Mouse (Mus musculus) embryonic facial prominence, embryonic 12.5 days (tissue): ENCODE results near the gene Paxip1. TPM values are rescaled to one million over a fixed set of nuclear protein-coding genes. Genes with fewer than 3 reads are reported as not detected.

Experiments
- ATAC-seq: fragments of 200-750 bp; cut with Nextera tagmentation; 2 replicates; pipeline ENCODE4 v1.8.0; 2017; ENCODE audit not compliant: insufficient number of reproducible peaks, insufficient read depth, low FRiP score, low TSS enrichment
- H3K27ac ChIP-seq: fragments of 300-500 bp; sonication (generic); 2 replicates; pipeline ENCODE4 v1.5.1; 2016; ENCODE audit warnings: mild to moderate bottlenecking
- H3K27me3 ChIP-seq: fragments of 300-500 bp; sonication (generic); 2 replicates; pipeline ENCODE4 v1.6.1; 2016; ENCODE audit warnings: mild to moderate bottlenecking, moderate library complexity
- H3K36me3 ChIP-seq: fragments of 300-500 bp; sonication (generic); 2 replicates; pipeline ENCODE4 v1.6.1; 2016; ENCODE audit warnings: mild to moderate bottlenecking
- H3K4me1 ChIP-seq: fragments of 300-500 bp; sonication (generic); 2 replicates; pipeline ENCODE4 v1.6.1; 2016
- H3K4me2 ChIP-seq: fragments of 300-500 bp; sonication (generic); replicated peaks from 2 replicates; pipeline ENCODE4 v1.6.1; 2016; ENCODE audit warnings: mild to moderate bottlenecking, moderate library complexity
- H3K4me3 ChIP-seq: fragments of 300-500 bp; sonication (generic); 2 replicates; pipeline ENCODE4 v1.5.1; 2016; ENCODE audit warnings: mild to moderate bottlenecking
- H3K9ac ChIP-seq: fragments of 300-500 bp; sonication (generic); 2 replicates; pipeline ENCODE4 v1.6.1; 2016; ENCODE audit warnings: mild to moderate bottlenecking, moderate library complexity
- H3K9me3 ChIP-seq: fragments of 300-500 bp; sonication (generic); 2 replicates; pipeline ENCODE4 v1.6.1; 2016; ENCODE audit warnings: mild to moderate bottlenecking, moderate library complexity
- WGBS: fragments of 180-500 bp; shearing (Covaris S2); methylation state at CpG from one replicate; pipeline ENCODE4 v1.1.7; 2016; 5-methylcytosine and 5-hydroxymethylcytosine counted together
- polyA plus RNA-seq: library from polyadenylated mRNA; unstranded; fragments of >200 nt; fragmentation: Nextera tagmentation; extraction: Ambion mirVana; gene quantifications from 2 replicates; pipeline ENCODE4 v1.2.1, GENCODE M21; 2016

Paxip1 gene
- polyA plus RNA-seq, 1 experiment from 2014 or later, result 41.2 TPM

GRCm38 (mm10) chr5:27719311-27719710 lies 72.2 kb downstream of the Paxip1 start:
- Histone ChIP-seq H3K27me3 (no peaks in the 10 kb centered on the region), H3K4me1 (no peaks in the 10 kb centered on the region), H3K36me3 (no peaks in the 10 kb centered on the region), H3K9me3 (no peaks in the 10 kb centered on the region), H3K9ac (no peak overlapping the region), H3K27ac (no peak overlapping the region), H3K4me2 (no peak overlapping the region), H3K4me3 (no peak overlapping the region)
- ATAC-seq, result no peak
- WGBS, result 71% methylated on average over 2 of the region's 2 CpGs

GRCm38 (mm10) chr5:27717301-27717700 lies 74.2 kb downstream of the Paxip1 start:
- Histone ChIP-seq H3K27ac (no peak overlapping the region), H3K36me3 (no peaks in the 10 kb centered on the region), H3K4me2 (no peak overlapping the region), H3K9ac (no peak overlapping the region), H3K4me1 (no peaks in the 10 kb centered on the region), H3K9me3 (no peaks in the 10 kb centered on the region), H3K4me3 (no peak overlapping the region), H3K27me3 (no peaks in the 10 kb centered on the region)
- no peak for ATAC-seq

GRCm38 (mm10) chr5:27716026-27716425 lies 75.5 kb downstream of the Paxip1 start:
- ATAC-seq, result no peak
- WGBS, result 79% methylated on average over 4 of the region's 4 CpGs
- no peak overlapping the region for H3K4me3 ChIP-seq
- no peak overlapping the region for H3K4me2 ChIP-seq
- no peaks in the 10 kb centered on the region for H3K9me3 ChIP-seq
- H3K9ac ChIP-seq, result no peak overlapping the region
- no peaks in the 10 kb centered on the region for H3K4me1 ChIP-seq
- no peak overlapping the region for H3K27ac ChIP-seq
- no peaks in the 10 kb centered on the region for H3K27me3 ChIP-seq
- H3K36me3 ChIP-seq, result no peaks in the 10 kb centered on the region

GRCm38 (mm10) chr5:27714356-27714755 lies 77.1 kb downstream of the Paxip1 start:
- no peak overlapping the region for H3K9ac ChIP-seq
- H3K4me3 ChIP-seq, result no peak overlapping the region
- no peak overlapping the region for H3K4me2 ChIP-seq
- no peaks in the 10 kb centered on the region for H3K27me3 ChIP-seq
- H3K9me3 ChIP-seq, result no peaks in the 10 kb centered on the region
- no peaks in the 10 kb centered on the region for H3K4me1 ChIP-seq
- 62% methylated on average over 9 of the region's 9 CpGs for WGBS
- H3K27ac ChIP-seq, result no peak overlapping the region
- no peak for ATAC-seq
- no peaks in the 10 kb centered on the region for H3K36me3 ChIP-seq

GRCm38 (mm10) chr5:27711461-27712192 lies 79.9 kb downstream of the Paxip1 start:
- no peak overlapping the region for H3K4me2 ChIP-seq
- no peak overlapping the region for H3K9ac ChIP-seq
- H3K4me1 ChIP-seq, result no peaks in the 10 kb centered on the region
- H3K27me3 ChIP-seq, result no peaks in the 10 kb centered on the region
- no peak overlapping the region for H3K27ac ChIP-seq
- WGBS, result 50% methylated on average over 8 of the region's 8 CpGs
- ATAC-seq, result no peak
- H3K36me3 ChIP-seq, result no peaks in the 10 kb centered on the region
- H3K9me3 ChIP-seq, result no peaks in the 10 kb centered on the region
- no peak overlapping the region for H3K4me3 ChIP-seq

GRCm38 (mm10) chr5:27708209-27708608 lies 83.3 kb downstream of the Paxip1 start:
- H3K27me3 ChIP-seq, result no peaks in the 10 kb centered on the region
- no peaks in the 10 kb centered on the region for H3K4me1 ChIP-seq
- H3K9me3 ChIP-seq, result no peaks in the 10 kb centered on the region
- no peak for ATAC-seq
- no peak overlapping the region for H3K4me2 ChIP-seq
- 26% methylated on average over 6 of the region's 6 CpGs for WGBS
- H3K27ac ChIP-seq, result no peak overlapping the region
- no peak overlapping the region for H3K9ac ChIP-seq
- no peak overlapping the region for H3K4me3 ChIP-seq
- no peaks in the 10 kb centered on the region for H3K36me3 ChIP-seq

GRCm38 (mm10) chr5:27707283-27707682 lies 84.2 kb downstream of the Paxip1 start:
- Histone ChIP-seq H3K27me3 (no peaks in the 10 kb centered on the region), H3K4me2 (no peak overlapping the region), H3K36me3 (no peaks in the 10 kb centered on the region), H3K9me3 (no peaks in the 10 kb centered on the region), H3K4me3 (no peak overlapping the region), H3K4me1 (no peaks in the 10 kb centered on the region), H3K27ac (no peak overlapping the region), H3K9ac (no peak overlapping the region)
- ATAC-seq, result no peak

- H3K9ac ChIP-seq, result no peak overlapping the region
- H3K9me3 ChIP-seq, result no peaks in the 10 kb centered on the region
- no peaks in the 10 kb centered on the region for H3K27me3 ChIP-seq
- no peaks in the 10 kb centered on the region for H3K36me3 ChIP-seq
- H3K27ac ChIP-seq, result no peak overlapping the region
- H3K4me3 ChIP-seq, result no peak overlapping the region
- no peak overlapping the region for H3K4me2 ChIP-seq
- H3K4me1 ChIP-seq, result no peaks in the 10 kb centered on the region
- WGBS, result 69% methylated on average over 6 of the region's 6 CpGs
- no peak for ATAC-seq
Measured at GRCm38 (mm10) chr5:27706551-27706950, 84.9 kb downstream of the Paxip1 start.

- no peaks in the 10 kb centered on the region for H3K9me3 ChIP-seq
- no peak overlapping the region for H3K9ac ChIP-seq
- no peaks in the 10 kb centered on the region for H3K36me3 ChIP-seq
- no peak for ATAC-seq
- no peaks in the 10 kb centered on the region for H3K4me1 ChIP-seq
- no peak overlapping the region for H3K27ac ChIP-seq
- H3K4me2 ChIP-seq, result no peak overlapping the region
- no peaks in the 10 kb centered on the region for H3K27me3 ChIP-seq
- H3K4me3 ChIP-seq, result no peak overlapping the region
Measured at GRCm38 (mm10) chr5:27705020-27705419, 86.5 kb downstream of the Paxip1 start.

GRCm38 (mm10) chr5:27702482-27702881 lies 89.0 kb downstream of the Paxip1 start:
- 80% methylated on average over 6 of the region's 6 CpGs for WGBS
- no peaks in the 10 kb centered on the region for H3K9me3 ChIP-seq
- ATAC-seq, result no peak
- no peaks in the 10 kb centered on the region for H3K4me1 ChIP-seq
- H3K4me2 ChIP-seq, result no peak overlapping the region
- no peak overlapping the region for H3K9ac ChIP-seq
- no peak overlapping the region for H3K4me3 ChIP-seq
- no peaks in the 10 kb centered on the region for H3K36me3 ChIP-seq
- H3K27me3 ChIP-seq, result no peaks in the 10 kb centered on the region
- no peak overlapping the region for H3K27ac ChIP-seq
